Mouse (Mus musculus) neural tube, embryonic 12.5 days (tissue): ENCODE results near the gene Tnfaip6. TPM values are rescaled to one million over a fixed set of nuclear protein-coding genes. Genes with fewer than 3 reads are reported as not detected.

Experiments used
- polyA plus RNA-seq: library from polyadenylated mRNA; unstranded; fragments of >200 nt; fragmentation: Nextera tagmentation; extraction: Ambion mirVana; gene quantifications from 2 replicates; pipeline ENCODE4 v1.2.1, GENCODE M21; 2016

Gene Tnfaip6
- polyA plus RNA-seq, 1 experiment from 2014 or later = 18.2 TPM

Other genes with a start within 250 kb of the Tnfaip6 start
- 5.7 and 7.2 TPM in 2 replicates for gene Rbm43, start 102.8 kb upstream of the Tnfaip6 start, polyA plus RNA-seq
- 7.0 and 7.3 TPM in 2 replicates for gene Nmi, start 64.5 kb upstream of the Tnfaip6 start, polyA plus RNA-seq
- 39.2 and 41.3 TPM in 2 replicates for gene Rif1, start 34.8 kb downstream of the Tnfaip6 start, polyA plus RNA-seq